Mouse (Mus musculus): ENCODE measurements around the gene Sorcs1. TPM values are rescaled to one million over a fixed set of nuclear protein-coding genes. Genes with fewer than 3 reads are reported as not detected.

Sorcs1 gene
- polyA plus RNA-seq, 1 experiment from 2014 or later, result 1.4 TPM

- Histone ChIP-seq H3K4me1 (ENCODE audit: insufficient read depth) (no peaks in the 10 kb centered on the region), H3K4me2 (no peak overlapping the region)
Observed at GRCm38 (mm10) chr19:50389925-50390552, 288.4 kb downstream of the Sorcs1 start.

GRCm38 (mm10) chr19:50378901-50379300 is 299.5 kb downstream of the Sorcs1 start:
- ATAC-seq (ENCODE audit: insufficient read depth) (no peak), DNase-seq (no peak)
- no peak for TF ChIP-seq CTCF (IDR thresholded peaks at IDR 0.05; ENCODE audit: low read depth)
- H3K27ac ChIP-seq (ENCODE audit: low read depth), result no peak overlapping the region
- H3K9ac ChIP-seq, result no peak overlapping the region
- no peaks in the 10 kb centered on the region for H3K27me3 ChIP-seq (ENCODE audit: insufficient read depth, low read length)
- no peaks in the 10 kb centered on the region for H3K9me3 ChIP-seq (ENCODE audit: low read depth, low read length)
- no peaks in the 10 kb centered on the region for H3K4me1 ChIP-seq (ENCODE audit: insufficient read depth)
- 87% methylated on average over 5 of the region's 5 CpGs for WGBS
- no peak overlapping the region for H3K4me2 ChIP-seq
- H3K36me3 ChIP-seq (ENCODE audit: insufficient read depth), result no peaks in the 10 kb centered on the region
- H3K4me3 ChIP-seq (ENCODE audit: low read depth, low read length), result no peak overlapping the region

More at GRCm38 (mm10) chr19:50389925-50390552, 288.4 kb downstream of the Sorcs1 start:
- Histone ChIP-seq H3K27ac (ENCODE audit: low read depth) (no peak overlapping the region), H3K4me3 (ENCODE audit: low read depth, low read length) (no peak overlapping the region), H3K9ac (no peak overlapping the region), H3K36me3 (ENCODE audit: insufficient read depth) (no peaks in the 10 kb centered on the region), H3K27me3 (ENCODE audit: insufficient read depth, low read length) (no peaks in the 10 kb centered on the region), H3K9me3 (ENCODE audit: low read depth, low read length) (peaks cover 4% of the 10 kb centered on the region)
- no peak for TF ChIP-seq CTCF (IDR thresholded peaks at IDR 0.05; ENCODE audit: low read depth)
- 65% methylated on average over 9 of the region's 9 CpGs for WGBS
- no peak for DNase-seq
- no peak for ATAC-seq (ENCODE audit: insufficient read depth)

GRCm38 (mm10) chr19:50374751-50375150 is 303.7 kb downstream of the Sorcs1 start:
- DNase-seq, result peak; percentile 73
- Histone ChIP-seq H3K4me2 (peak overlapping the region; percentile 43; the same call in 1 of the 2 replicates), H3K27me3 (ENCODE audit: insufficient read depth, low read length) (no peaks in the 10 kb centered on the region), H3K36me3 (ENCODE audit: insufficient read depth) (no peaks in the 10 kb centered on the region), H3K4me3 (ENCODE audit: low read depth, low read length) (no peak overlapping the region), H3K9me3 (ENCODE audit: low read depth, low read length) (no peaks in the 10 kb centered on the region), H3K9ac (no peak overlapping the region), H3K27ac (ENCODE audit: low read depth) (no peak overlapping the region), H3K4me1 (ENCODE audit: insufficient read depth) (no peaks in the 10 kb centered on the region)
- ATAC-seq (ENCODE audit: insufficient read depth), result no peak
- TF ChIP-seq CTCF (IDR thresholded peaks at IDR 0.05; ENCODE audit: low read depth), result no peak
- WGBS, result 36% methylated on average over 10 of the region's 10 CpGs

GRCm38 (mm10) chr19:50366446-50366845 is 312.0 kb downstream of the Sorcs1 start:
- WGBS, result 80% methylated on average over 3 of the region's 3 CpGs
- Histone ChIP-seq H3K9ac (no peak overlapping the region), H3K4me3 (ENCODE audit: low read depth, low read length) (no peak overlapping the region), H3K36me3 (ENCODE audit: insufficient read depth) (no peaks in the 10 kb centered on the region), H3K9me3 (ENCODE audit: low read depth, low read length) (no peaks in the 10 kb centered on the region), H3K27me3 (ENCODE audit: insufficient read depth, low read length) (no peaks in the 10 kb centered on the region), H3K4me2 (no peak overlapping the region), H3K27ac (ENCODE audit: low read depth) (no peak overlapping the region), H3K4me1 (ENCODE audit: insufficient read depth) (no peaks in the 10 kb centered on the region)
- ATAC-seq (ENCODE audit: insufficient read depth) (no peak), DNase-seq (no peak)
- no peak for TF ChIP-seq CTCF (IDR thresholded peaks at IDR 0.05; ENCODE audit: low read depth)

GRCm38 (mm10) chr19:50362655-50363500 is 315.6 kb downstream of the Sorcs1 start:
- peak overlapping the region; percentile 63; the same call in 1 of the 2 replicates for H3K27ac ChIP-seq (ENCODE audit: low read depth)
- peak; percentile 55 for DNase-seq
- ATAC-seq (ENCODE audit: insufficient read depth), result peak; percentile 80; the same call in 1 of the 2 replicates
- no peak overlapping the region for H3K9ac ChIP-seq
- H3K9me3 ChIP-seq (ENCODE audit: low read depth, low read length), result no peaks in the 10 kb centered on the region
- WGBS, result 25% methylated on average over 9 of the region's 9 CpGs
- TF ChIP-seq CTCF (IDR thresholded peaks at IDR 0.05; ENCODE audit: low read depth), result peak; percentile 20; the same call in 1 of the 2 replicates
- no peak overlapping the region for H3K4me3 ChIP-seq (ENCODE audit: low read depth, low read length)
- no peaks in the 10 kb centered on the region for H3K4me1 ChIP-seq (ENCODE audit: insufficient read depth)
- no peaks in the 10 kb centered on the region for H3K36me3 ChIP-seq (ENCODE audit: insufficient read depth)
- no peaks in the 10 kb centered on the region for H3K27me3 ChIP-seq (ENCODE audit: insufficient read depth, low read length)
- H3K4me2 ChIP-seq, result no peak overlapping the region

GRCm38 (mm10) chr19:50358561-50358960 is 319.9 kb downstream of the Sorcs1 start:
- peak; percentile 46 for DNase-seq

GRCm38 (mm10) chr19:50339211-50339610 is 339.2 kb downstream of the Sorcs1 start:
- no peaks in the 10 kb centered on the region for H3K36me3 ChIP-seq (ENCODE audit: insufficient read depth)
- no peak overlapping the region for H3K27ac ChIP-seq (ENCODE audit: low read depth)
- DNase-seq (no peak), ATAC-seq (ENCODE audit: insufficient read depth) (no peak)
- no peaks in the 10 kb centered on the region for H3K4me1 ChIP-seq (ENCODE audit: insufficient read depth)
- no peak overlapping the region for H3K9ac ChIP-seq
- no peak overlapping the region for H3K4me3 ChIP-seq (ENCODE audit: low read depth, low read length)
- no peaks in the 10 kb centered on the region for H3K27me3 ChIP-seq (ENCODE audit: insufficient read depth, low read length)
- WGBS, result 91% methylated on average over 8 of the region's 8 CpGs
- H3K9me3 ChIP-seq (ENCODE audit: low read depth, low read length), result no peaks in the 10 kb centered on the region
- H3K4me2 ChIP-seq, result no peak overlapping the region
- no peak for TF ChIP-seq CTCF (IDR thresholded peaks at IDR 0.05; ENCODE audit: low read depth)

More at GRCm38 (mm10) chr19:50358561-50358960, 319.9 kb downstream of the Sorcs1 start:
- Histone ChIP-seq H3K27ac (ENCODE audit: low read depth) (no peak overlapping the region), H3K9ac (no peak overlapping the region), H3K4me3 (ENCODE audit: low read depth, low read length) (no peak overlapping the region), H3K4me2 (no peak overlapping the region), H3K36me3 (ENCODE audit: insufficient read depth) (no peaks in the 10 kb centered on the region), H3K27me3 (ENCODE audit: insufficient read depth, low read length) (no peaks in the 10 kb centered on the region), H3K9me3 (ENCODE audit: low read depth, low read length) (no peaks in the 10 kb centered on the region), H3K4me1 (ENCODE audit: insufficient read depth) (no peaks in the 10 kb centered on the region)
- ATAC-seq (ENCODE audit: insufficient read depth), result no peak
- WGBS, result 56% methylated on average over 2 of the region's 2 CpGs
- no peak for TF ChIP-seq CTCF (IDR thresholded peaks at IDR 0.05; ENCODE audit: low read depth)

Data from lung, embryonic 14.5 days (tissue).